Mouse (Mus musculus): ENCODE measurements at regions not wholly inside any gene's neighbourhood (a gene's known extent, or its start where the extent isn't known, plus 50 kb on each side); places are given as distances from the start of the nearest gene placed in this dataset.

- DNase-seq (ENCODE audit: extremely low spot score in 1 of 2, low spot score in 1 of 2), result peak in 1 of 2 experiments; percentile 45
Observed at GRCm38 (mm10) chr2:92544364-92545151, 54.9 kb upstream of the Chst1 start.

GRCm38 (mm10) chr2:92540841-92541240, 58.7 kb upstream of the Chst1 start:
- DNase-seq (ENCODE audit: extremely low spot score in 1 of 2, low spot score in 1 of 2), result no peak

- DNase-seq (ENCODE audit: extremely low spot score in 1 of 2, low spot score in 1 of 2), result no peak
Observed at GRCm38 (mm10) chr2:92531996-92532395, 67.5 kb upstream of the Chst1 start.

- peak; percentile 26 to 48 for DNase-seq (ENCODE audit: extremely low spot score in 1 of 2, low spot score in 1 of 2)
Observed at GRCm38 (mm10) chr2:92530677-92531076, 68.8 kb upstream of the Chst1 start.

- peak; percentile 42 to 75 for DNase-seq (ENCODE audit: extremely low spot score in 1 of 2, low spot score in 1 of 2)
Observed at GRCm38 (mm10) chr2:92529670-92530322, 69.5 kb upstream of the Slc35c1 start.

- peak; percentile 86 to 91 for DNase-seq (ENCODE audit: extremely low spot score in 1 of 2, low spot score in 1 of 2)
Observed at GRCm38 (mm10) chr2:92529071-92529641, 68.8 kb upstream of the Slc35c1 start.

GRCm38 (mm10) chr2:92528119-92528830, 67.9 kb upstream of the Slc35c1 start:
- DNase-seq (ENCODE audit: extremely low spot score in 1 of 2, low spot score in 1 of 2), result no peak

- no peak for DNase-seq (ENCODE audit: extremely low spot score in 1 of 2, low spot score in 1 of 2)
Observed at GRCm38 (mm10) chr2:92526676-92527395, 66.5 kb upstream of the Slc35c1 start.

GRCm38 (mm10) chr2:92525628-92526027, 65.3 kb upstream of the Slc35c1 start:
- DNase-seq (ENCODE audit: extremely low spot score in 1 of 2, low spot score in 1 of 2), result no peak

GRCm38 (mm10) chr2:92525062-92525623, 64.8 kb upstream of the Slc35c1 start:
- DNase-seq (ENCODE audit: extremely low spot score in 1 of 2, low spot score in 1 of 2), result no peak

- DNase-seq (ENCODE audit: extremely low spot score in 1 of 2, low spot score in 1 of 2), result no peak
Observed at GRCm38 (mm10) chr2:92524346-92524905, 64.1 kb upstream of the Slc35c1 start.

- no peak for DNase-seq (ENCODE audit: extremely low spot score in 1 of 2, low spot score in 1 of 2)
Observed at GRCm38 (mm10) chr2:92523321-92523895, 63.1 kb upstream of the Slc35c1 start.

- DNase-seq (ENCODE audit: extremely low spot score in 1 of 2, low spot score in 1 of 2), result no peak
Observed at GRCm38 (mm10) chr2:92521527-92521926, 61.2 kb upstream of the Slc35c1 start.

GRCm38 (mm10) chr2:92519396-92519795, 59.1 kb upstream of the Slc35c1 start:
- DNase-seq (ENCODE audit: extremely low spot score in 1 of 2, low spot score in 1 of 2), result no peak

- no peak for DNase-seq (ENCODE audit: extremely low spot score in 1 of 2, low spot score in 1 of 2)
Observed at GRCm38 (mm10) chr2:92518891-92519290, 58.6 kb upstream of the Slc35c1 start.

GRCm38 (mm10) chr2:92514961-92515360, 54.6 kb upstream of the Slc35c1 start:
- DNase-seq (ENCODE audit: extremely low spot score in 1 of 2, low spot score in 1 of 2), result no peak

GRCm38 (mm10) chr2:92511771-92512744, 51.7 kb upstream of the Slc35c1 start:
- peak in 1 of 2 experiments; percentile 32 for DNase-seq (ENCODE audit: extremely low spot score in 1 of 2, low spot score in 1 of 2)

Data from frontal cortex, adult 2 months (tissue).